Mouse (Mus musculus) cortical plate, adult 2 months (tissue): ENCODE results near the gene Zeb2.

Experiments used
- CTCF ChIP-seq: fragments of 200-500 bp; IDR thresholded peaks from 2 replicates; pipeline ENCODE4 v1.5.1; 2011; ENCODE audit warnings: mild to moderate bottlenecking, control low read depth, low read length; ENCODE audit not compliant: insufficient read depth; ENCODE audit errors: extremely low read depth
- POLR2A ChIP-seq: fragments of 200-500 bp; IDR thresholded peaks from 2 replicates; pipeline ENCODE4 v1.6.1; 2011; ENCODE audit warnings: mild to moderate bottlenecking, low read length, control low read depth; ENCODE audit not compliant: insufficient read depth; ENCODE audit errors: extremely low read depth

DNA sequence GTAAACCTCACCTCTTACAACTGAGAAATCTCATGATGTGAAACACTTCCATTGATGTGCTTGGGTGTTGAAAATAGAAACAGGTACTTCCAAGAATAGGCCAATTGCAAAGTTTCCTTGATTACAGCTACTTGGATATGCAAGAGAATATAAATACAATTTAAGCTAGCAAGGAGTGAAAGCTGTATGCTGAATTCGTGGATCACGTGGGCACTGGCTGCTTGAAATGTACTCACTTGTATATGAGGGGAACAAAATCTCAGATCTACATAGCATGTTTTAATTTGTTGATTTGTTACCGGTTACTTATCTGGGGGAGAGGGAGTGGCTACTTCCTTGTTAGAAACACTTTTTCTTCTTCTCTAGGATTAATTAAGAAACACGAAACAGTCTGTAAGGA, 18.1 kb downstream of the Zeb2 start:
- TF ChIP-seq CTCF (no peak), POLR2A (no peak)
